Mouse (Mus musculus) cortical plate, adult 2 months (tissue): ENCODE data around the gene Gtsf2. TPM values are rescaled to one million over a fixed set of nuclear protein-coding genes. Genes with fewer than 3 reads are reported as not detected.

Experiments used
- H3K27ac ChIP-seq: fragments of 200-500 bp; 2 replicates; pipeline ENCODE4 v1.5.1; 2012; ENCODE audit warnings: low read length, control low read depth, inconsistent platforms; ENCODE audit not compliant: insufficient read depth
- H3K4me1 ChIP-seq: fragments of 200-500 bp; 2 replicates; pipeline ENCODE4 v1.6.1; 2011; ENCODE audit warnings: low read length; ENCODE audit not compliant: control insufficient read depth, insufficient read depth
- H3K4me3 ChIP-seq: fragments of 200-500 bp; 2 replicates; pipeline ENCODE4 v1.5.1; 2011; ENCODE audit warnings: mild to moderate bottlenecking, low read length, control low read depth; ENCODE audit not compliant: insufficient read depth
- CTCF ChIP-seq: fragments of 200-500 bp; IDR thresholded peaks from 2 replicates; pipeline ENCODE4 v1.5.1; 2011; ENCODE audit warnings: mild to moderate bottlenecking, control low read depth, low read length; ENCODE audit not compliant: insufficient read depth; ENCODE audit errors: extremely low read depth
- POLR2A ChIP-seq: fragments of 200-500 bp; IDR thresholded peaks from 2 replicates; pipeline ENCODE4 v1.6.1; 2011; ENCODE audit warnings: mild to moderate bottlenecking, low read length, control low read depth; ENCODE audit not compliant: insufficient read depth; ENCODE audit errors: extremely low read depth
- polyA plus RNA-seq: library from polyadenylated mRNA; depleted of rRNA; stranded (reverse); fragments of >200 nt; gene quantifications from 2 replicates; pipeline ENCODE4 v1.2.3, GENCODE M21; 2012; rRNA removed

The Gtsf2 gene
- polyA plus RNA-seq, 1 experiment: not detected

GRCm38 (mm10) chr15:103401361-103401760 is 46.9 kb downstream of the Gtsf2 start:
- Histone ChIP-seq H3K4me3 (no peak overlapping the region), H3K4me1 (no peaks in the 10 kb centered on the region), H3K27ac (no peak overlapping the region)
- TF ChIP-seq POLR2A (no peak), CTCF (no peak)

GRCm38 (mm10) chr15:103393577-103393976 is 54.7 kb downstream of the Gtsf2 start:
- TF ChIP-seq CTCF: no peak
- TF ChIP-seq POLR2A: no peak
- no peaks in the 10 kb centered on the region for H3K4me1 ChIP-seq
- H3K27ac ChIP-seq: no peak overlapping the region
- H3K4me3 ChIP-seq: no peak overlapping the region

Other genes starting within 250 kb of the Gtsf2 start
- gene Cbx5, start 208.7 kb downstream of the Gtsf2 start, polyA plus RNA-seq: 72.1 and 74.4 TPM in 2 replicates
- gene Hnrnpa1, start 208.0 kb downstream of the Gtsf2 start, polyA plus RNA-seq: 276 and 310 TPM in 2 replicates
- gene Nfe2, start 190.1 kb downstream of the Gtsf2 start, polyA plus RNA-seq: 0.11 and 0.21 TPM in 2 replicates
- 140 and 148 TPM in 2 replicates for gene Copz1, start 175.8 kb downstream of the Gtsf2 start, polyA plus RNA-seq
- gene Gpr84, start 137.9 kb downstream of the Gtsf2 start, polyA plus RNA-seq: 0.98 and 1.2 TPM in 2 replicates
- gene Zfp385a, start 108.4 kb downstream of the Gtsf2 start, polyA plus RNA-seq: 42.3 and 45.2 TPM in 2 replicates
- gene Itga5, start 81.7 kb downstream of the Gtsf2 start, polyA plus RNA-seq: 2.4 and 3.8 TPM in 2 replicates
- gene Gtsf1, start 18.0 kb downstream of the Gtsf2 start, polyA plus RNA-seq: 0.23 TPM in 1 of 2 replicates, not detected in the other
- gene Nckap1l, start 5.3 kb upstream of the Gtsf2 start, polyA plus RNA-seq: 7.1 and 7.7 TPM in 2 replicates
- 129 and 208 TPM in 2 replicates for gene Pde1b, start 54.6 kb upstream of the Gtsf2 start, polyA plus RNA-seq
- gene Ppp1r1a, start 89.5 kb upstream of the Gtsf2 start, polyA plus RNA-seq: 171 and 174 TPM in 2 replicates
- 0.40 and 0.44 TPM in 2 replicates for gene Glycam1, start 116.6 kb upstream of the Gtsf2 start, polyA plus RNA-seq